Mouse (Mus musculus) lung, embryonic 14.5 days (tissue): Measurements from ENCODE around the gene Rhobtb1. TPM values are rescaled to one million over a fixed set of nuclear protein-coding genes. Genes with fewer than 3 reads are reported as not detected.

ENCODE experiments used
- ATAC-seq: fragments of 200-750 bp; cut with Nextera tagmentation; 2 replicates; pipeline ENCODE4 v1.8.0; 2017; ENCODE audit warnings: mild to moderate bottlenecking, moderate TSS enrichment, moderate library complexity; ENCODE audit not compliant: insufficient read depth
- DNase-seq: peaks from one replicate; pipeline ENCODE4 v3.0.0-alpha.2; 2015
- H3K27ac ChIP-seq: fragments of 300-500 bp; sonication (generic); 2 replicates; pipeline ENCODE4 v1.5.1; 2014; ENCODE audit warnings: low read depth, mild to moderate bottlenecking, moderate library complexity
- H3K27me3 ChIP-seq: fragments of 300-500 bp; sonication (generic); 2 replicates; pipeline ENCODE4 v1.6.1; 2014; ENCODE audit warnings: low read length, control low read depth; ENCODE audit not compliant: insufficient read depth
- H3K36me3 ChIP-seq: fragments of 300-500 bp; sonication (generic); 2 replicates; pipeline ENCODE4 v1.6.1; 2014; ENCODE audit warnings: control low read depth; ENCODE audit not compliant: insufficient read depth
- H3K4me1 ChIP-seq: fragments of 300-500 bp; sonication (generic); 2 replicates; pipeline ENCODE4 v1.6.1; 2014; ENCODE audit warnings: antibody characterized with exemption, control low read depth; ENCODE audit not compliant: insufficient read depth
- H3K4me2 ChIP-seq: fragments of 300-500 bp; sonication (generic); 2 replicates; pipeline ENCODE4 v1.6.1; 2014; ENCODE audit warnings: mild to moderate bottlenecking
- H3K4me3 ChIP-seq: fragments of 300-500 bp; sonication (generic); 2 replicates; pipeline ENCODE4 v1.5.1; 2014; ENCODE audit warnings: low read depth, low read length
- H3K9ac ChIP-seq: fragments of 300-500 bp; sonication (generic); 2 replicates; pipeline ENCODE4 v1.6.1; 2014
- H3K9me3 ChIP-seq: fragments of 300-500 bp; sonication (generic); 2 replicates; pipeline ENCODE4 v1.6.1; 2016; ENCODE audit warnings: low read depth, low read length, control low read depth
- CTCF ChIP-seq: IDR thresholded peaks from 2 replicates; pipeline ENCODE4 v1.5.1; 2016; ENCODE audit warnings: antibody characterized with exemption, low read depth
- WGBS: fragments of 180-500 bp; shearing (Covaris S2); extraction: QIAGEN DNeasy Blood & Tissue Kit; methylation state at CpG from one replicate; pipeline ENCODE4 v1.1.7; 2014; 5-methylcytosine and 5-hydroxymethylcytosine counted together
- polyA plus RNA-seq: library from polyadenylated mRNA; unstranded; fragments of >200 nt; fragmentation: Nextera tagmentation; extraction: Ambion mirVana; gene quantifications from 2 replicates; pipeline ENCODE4 v1.2.1, GENCODE M21; 2014

Rhobtb1 gene
- polyA plus RNA-seq, 1 experiment from 2014 or later, result 19.4 TPM

DNA sequence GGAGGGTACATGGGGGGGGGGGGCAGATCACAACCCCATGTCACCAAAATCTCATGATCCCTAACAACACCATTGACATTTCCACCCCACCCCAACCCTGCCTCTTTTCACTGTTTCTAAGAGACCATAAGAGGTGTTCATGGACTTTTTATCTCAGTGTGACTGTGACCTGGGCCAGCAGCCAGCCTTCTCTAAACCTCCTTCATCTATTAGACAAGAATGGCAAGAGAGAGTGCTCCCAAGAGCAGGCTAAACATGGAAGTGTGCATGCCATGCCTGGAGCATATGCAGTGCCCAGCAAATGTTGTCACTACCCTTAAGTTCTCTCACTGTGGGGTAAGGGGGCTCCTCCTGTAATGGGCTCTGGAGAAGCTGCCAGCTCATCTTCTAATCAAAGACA is 123.5 kb downstream of the Rhobtb1 start:
- peaks cover 43% of the 10 kb centered on the region for H3K36me3 ChIP-seq
- H3K27me3 ChIP-seq, result no peaks in the 10 kb centered on the region
- no peaks in the 10 kb centered on the region for H3K4me1 ChIP-seq
- no peak overlapping the region for H3K9ac ChIP-seq
- H3K4me3 ChIP-seq, result no peak overlapping the region
- H3K4me2 ChIP-seq, result no peak overlapping the region
- no peaks in the 10 kb centered on the region for H3K9me3 ChIP-seq
- no peak for DNase-seq
- no peak for TF ChIP-seq CTCF
- no peak for ATAC-seq
- peak overlapping the region; percentile 6; the same call in 1 of the 2 replicates for H3K27ac ChIP-seq

GRCm38 (mm10) chr10:69275811-69276775 is 124.9 kb downstream of the Rhobtb1 start:
- TF ChIP-seq CTCF, result no peak
- WGBS, result 75% methylated on average over 12 of the region's 12 CpGs
- Histone ChIP-seq H3K27ac (peak overlapping the region; percentile 30; the same call in 1 of the 2 replicates), H3K4me1 (no peaks in the 10 kb centered on the region), H3K9ac (no peak overlapping the region), H3K4me2 (no peak overlapping the region), H3K4me3 (no peak overlapping the region), H3K9me3 (no peaks in the 10 kb centered on the region), H3K27me3 (no peaks in the 10 kb centered on the region), H3K36me3 (peaks cover 33% of the 10 kb centered on the region)
- ATAC-seq, result peak; percentile 52; the same call in 1 of the 2 replicates
- DNase-seq, result peak; percentile 40

DNA sequence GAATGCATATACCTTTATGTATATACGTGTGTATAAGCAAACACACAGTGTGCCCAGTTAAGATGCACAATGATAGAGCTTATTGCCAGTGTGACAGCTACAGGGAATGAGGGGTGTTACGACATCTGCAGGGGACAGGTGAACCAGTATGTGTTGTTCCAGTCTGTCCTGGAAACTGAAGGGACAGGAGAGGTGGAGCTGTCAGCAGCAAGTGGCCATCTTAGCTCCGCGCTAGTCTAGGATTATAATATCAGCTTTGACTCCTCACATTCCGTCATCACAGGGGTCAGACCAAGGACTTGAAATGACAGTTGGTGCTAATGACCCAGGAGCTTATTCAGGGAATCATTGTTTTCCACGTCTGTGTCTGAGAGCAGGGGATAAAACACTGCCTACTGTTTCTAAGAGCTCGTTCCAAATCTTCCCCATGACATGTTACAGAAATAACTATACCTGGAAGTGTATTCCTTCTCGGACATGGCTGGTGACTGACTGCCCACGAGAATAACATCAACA is 125.7 kb downstream of the Rhobtb1 start:
- no peaks in the 10 kb centered on the region for H3K9me3 ChIP-seq
- H3K4me1 ChIP-seq, result no peaks in the 10 kb centered on the region
- no peak overlapping the region for H3K27ac ChIP-seq
- peaks cover 32% of the 10 kb centered on the region for H3K36me3 ChIP-seq
- no peaks in the 10 kb centered on the region for H3K27me3 ChIP-seq
- DNase-seq (no peak), ATAC-seq (no peak)
- no peak overlapping the region for H3K4me2 ChIP-seq
- 79% methylated on average over 9 of the region's 9 CpGs for WGBS
- no peak overlapping the region for H3K4me3 ChIP-seq
- no peak overlapping the region for H3K9ac ChIP-seq
- no peak for TF ChIP-seq CTCF

GRCm38 (mm10) chr10:69278764-69279606 is 127.8 kb downstream of the Rhobtb1 start:
- H3K9ac ChIP-seq, result no peak overlapping the region
- H3K27me3 ChIP-seq, result no peaks in the 10 kb centered on the region
- no peak overlapping the region for H3K27ac ChIP-seq
- H3K9me3 ChIP-seq, result no peaks in the 10 kb centered on the region
- no peak overlapping the region for H3K4me2 ChIP-seq
- no peak overlapping the region for H3K4me3 ChIP-seq
- ATAC-seq (no peak), DNase-seq (no peak)
- no peak for TF ChIP-seq CTCF
- H3K4me1 ChIP-seq, result no peaks in the 10 kb centered on the region
- H3K36me3 ChIP-seq, result peaks cover 32% of the 10 kb centered on the region
- WGBS, result 65% methylated on average over 18 of the region's 18 CpGs

GRCm38 (mm10) chr10:69279607-69279978 is 128.4 kb downstream of the Rhobtb1 start:
- H3K4me2 ChIP-seq, result no peak overlapping the region
- H3K9ac ChIP-seq, result no peak overlapping the region
- no peak for DNase-seq
- no peak overlapping the region for H3K27ac ChIP-seq
- no peak overlapping the region for H3K4me3 ChIP-seq
- no peak for ATAC-seq
- H3K27me3 ChIP-seq, result no peaks in the 10 kb centered on the region
- 87% methylated on average over 7 of the region's 7 CpGs for whole genome bisulfite sequencing
- H3K36me3 ChIP-seq, result peaks cover 32% of the 10 kb centered on the region
- H3K9me3 ChIP-seq, result no peaks in the 10 kb centered on the region
- H3K4me1 ChIP-seq, result no peaks in the 10 kb centered on the region
- no peak for TF ChIP-seq CTCF

- Histone ChIP-seq H3K27ac (no peak overlapping the region), H3K27me3 (no peaks in the 10 kb centered on the region), H3K9ac (no peak overlapping the region), H3K4me2 (no peak overlapping the region), H3K9me3 (no peaks in the 10 kb centered on the region), H3K36me3 (peaks cover 32% of the 10 kb centered on the region), H3K4me1 (no peaks in the 10 kb centered on the region), H3K4me3 (no peak overlapping the region)
- 91% methylated on average over 3 of the region's 3 CpGs for WGBS
- TF ChIP-seq CTCF, result no peak
- no peak for DNase-seq
- no peak for ATAC-seq
Observed at GRCm38 (mm10) chr10:69286939-69287338, 135.7 kb downstream of the Rhobtb1 start.

GRCm38 (mm10) chr10:69288086-69288485 is 136.9 kb downstream of the Rhobtb1 start:
- H3K9me3 ChIP-seq, result no peaks in the 10 kb centered on the region
- H3K4me3 ChIP-seq, result no peak overlapping the region
- H3K4me1 ChIP-seq, result no peaks in the 10 kb centered on the region
- DNase-seq, result no peak
- TF ChIP-seq CTCF, result no peak
- 77% methylated on average over 4 of the region's 4 CpGs for WGBS
- ATAC-seq, result no peak
- no peaks in the 10 kb centered on the region for H3K27me3 ChIP-seq
- H3K27ac ChIP-seq, result no peak overlapping the region
- no peak overlapping the region for H3K4me2 ChIP-seq
- no peak overlapping the region for H3K9ac ChIP-seq
- H3K36me3 ChIP-seq, result peaks cover 29% of the 10 kb centered on the region
